Mouse (Mus musculus): Measurements from ENCODE around the gene Hacd1.
A peak's percentile ranks its signal among the peaks of the same experiment; 100 is the strongest.

Hacd1 gene

DNA sequence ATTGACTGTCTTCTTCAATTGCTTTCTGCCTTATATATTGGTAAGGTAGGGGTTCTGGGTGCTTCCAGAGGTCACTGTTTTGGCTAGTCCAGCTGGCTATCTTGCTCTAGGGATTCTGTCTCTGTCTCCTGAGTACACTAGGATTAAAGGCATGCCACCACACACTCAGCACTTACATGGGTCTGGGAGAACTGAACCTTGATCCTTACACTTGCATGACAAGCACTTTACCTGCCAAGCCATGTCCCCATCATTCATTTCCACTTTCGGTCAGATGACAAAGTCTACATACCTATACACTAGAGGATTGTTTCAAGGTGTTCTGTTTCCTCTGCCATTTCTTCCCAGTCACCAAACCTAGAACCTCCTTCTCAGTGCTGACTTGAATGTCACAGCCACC, 50.8 kb downstream of the Hacd1 start:
- DNase-seq (ENCODE audit: low spot score), result no peak

DNA sequence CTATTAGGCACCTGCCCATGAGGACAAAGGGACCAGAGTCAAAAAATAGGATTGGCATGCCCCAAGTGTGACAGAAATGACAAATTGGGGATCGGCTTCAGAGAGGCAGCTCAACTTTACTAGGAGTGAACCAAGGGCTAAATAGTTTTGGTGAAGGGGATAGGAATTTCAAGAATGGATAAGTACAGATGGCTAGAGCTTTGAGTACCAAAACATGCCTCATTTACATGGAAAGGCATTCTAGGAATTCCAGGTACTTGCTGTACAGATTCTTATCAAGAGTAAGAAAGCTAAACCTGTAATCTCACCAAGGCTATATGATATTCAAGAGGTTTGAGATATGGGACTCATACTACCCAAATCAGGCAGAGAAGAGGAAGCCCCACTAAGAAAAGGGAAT, 95.8 kb downstream of the Hacd1 start:
- DNase-seq (ENCODE audit: low spot score), result no peak

DNA sequence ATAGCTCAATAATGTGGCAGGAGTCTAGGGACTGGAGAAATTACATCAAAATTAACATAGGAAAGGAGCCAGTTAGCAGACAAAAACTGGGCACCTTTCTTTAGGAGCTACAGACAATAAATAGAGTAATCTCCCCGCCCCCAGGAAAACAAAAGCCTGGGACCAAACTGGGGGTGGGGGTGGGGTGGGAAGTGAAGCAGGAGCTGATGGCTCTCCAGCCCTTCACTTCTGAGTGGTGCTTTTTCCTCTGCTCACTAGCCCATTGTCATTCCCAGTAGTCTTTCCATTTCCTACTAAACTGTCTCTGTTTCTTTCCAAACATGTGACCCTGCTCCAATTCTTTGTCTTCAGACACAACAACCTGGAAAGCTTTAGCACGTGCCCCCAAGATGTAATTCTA, 99.5 kb downstream of the Hacd1 start:
- DNase-seq (ENCODE audit: low spot score), result no peak

DNA sequence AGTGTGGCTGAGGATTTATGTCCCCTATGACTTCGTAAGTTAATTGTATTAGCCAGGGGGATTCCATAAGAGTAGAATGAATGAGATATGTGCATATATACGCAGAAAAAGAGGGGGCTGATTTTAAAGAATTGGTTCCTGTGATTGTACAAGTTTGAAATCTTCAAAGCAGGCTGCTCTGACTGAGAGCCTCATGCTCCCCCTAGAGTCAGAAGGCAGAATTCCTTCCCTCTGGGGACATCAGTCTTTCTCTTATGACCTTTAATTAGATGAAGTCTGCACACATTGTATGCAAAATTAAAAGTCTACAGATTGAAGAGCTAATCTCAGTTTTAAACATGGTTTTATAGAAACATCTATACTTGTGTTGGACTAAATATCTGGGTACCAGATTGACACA, 117.8 kb downstream of the Hacd1 start:
- DNase-seq (ENCODE audit: low spot score), result peak; percentile 17

DNA sequence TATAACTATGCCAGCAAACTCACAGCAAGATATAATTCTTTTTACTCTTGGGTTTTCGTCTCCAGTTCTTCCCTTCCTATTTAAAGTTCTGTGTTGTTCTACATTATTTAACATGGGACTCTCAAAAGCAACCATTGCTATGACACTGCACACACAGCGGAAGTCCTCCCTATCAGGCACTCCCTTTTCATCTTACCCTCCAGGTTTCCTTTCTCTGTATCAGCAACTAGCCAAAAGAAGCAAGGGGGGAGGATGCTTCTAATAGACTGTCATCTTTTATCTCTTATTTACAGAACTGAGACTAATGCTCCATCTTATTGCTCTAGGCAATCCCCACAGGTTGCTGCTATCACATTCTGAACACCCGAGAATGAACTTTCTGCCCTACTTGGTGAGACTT, 120.6 kb downstream of the Hacd1 start:
- DNase-seq (ENCODE audit: low spot score), result no peak

DNA sequence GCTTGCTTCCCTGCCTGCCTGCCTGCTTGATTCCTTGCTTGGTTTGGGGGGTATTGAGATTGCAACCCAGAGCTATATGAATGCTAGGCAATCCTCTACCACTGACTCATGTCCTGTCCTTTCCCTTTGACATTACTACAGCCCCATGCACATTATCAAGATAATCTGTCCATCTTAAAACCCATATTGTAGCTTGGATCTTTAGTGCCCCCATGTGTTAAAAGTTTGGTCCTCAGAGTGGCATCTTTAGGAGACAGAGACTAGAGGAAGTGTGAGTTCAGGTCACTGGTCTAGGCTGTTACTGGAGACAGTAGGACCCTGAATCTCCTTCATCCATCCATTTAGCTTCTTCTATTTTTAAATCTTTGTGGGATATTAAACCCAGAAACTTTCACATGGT, 123.7 kb downstream of the Hacd1 start:
- no peak for DNase-seq (ENCODE audit: low spot score)

DNA sequence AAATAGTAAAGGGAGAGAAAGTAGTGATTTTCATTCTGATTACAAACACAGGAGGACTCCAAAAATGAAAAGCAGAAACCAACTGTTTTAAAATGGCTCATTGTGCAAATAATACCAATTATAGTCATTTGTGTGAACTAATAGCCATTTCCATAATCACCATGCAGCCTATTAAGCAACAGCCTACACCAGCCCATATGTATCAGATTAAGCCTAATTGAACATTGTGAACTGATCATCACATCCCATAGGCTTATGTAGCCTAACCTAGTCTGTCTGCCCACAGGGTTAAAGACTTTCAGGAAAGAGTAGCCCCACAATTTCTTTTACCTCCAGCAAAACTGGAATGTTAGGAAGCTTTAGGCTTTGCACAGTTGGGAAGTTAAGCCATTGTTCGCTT, 125.2 kb downstream of the Hacd1 start:
- DNase-seq (ENCODE audit: low spot score), result no peak

DNA sequence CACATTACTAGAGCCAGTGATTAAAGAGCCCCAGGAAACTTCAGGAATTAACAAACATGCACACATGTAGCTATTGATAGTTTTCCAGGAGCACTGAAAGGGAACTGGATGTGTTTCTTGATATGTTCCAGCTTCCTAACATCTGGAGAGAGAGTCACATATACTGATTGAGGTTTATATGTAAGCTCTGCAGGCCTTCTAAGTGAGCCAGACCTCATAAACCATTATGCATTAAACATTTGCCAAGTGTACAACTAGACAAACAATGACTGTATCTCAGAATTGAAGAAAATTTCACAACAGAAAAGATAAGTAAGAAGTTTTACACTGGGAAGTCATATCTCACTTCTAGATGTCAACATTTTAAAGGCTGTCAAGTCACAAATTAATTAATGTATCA, 167.4 kb downstream of the Hacd1 start:
- DNase-seq (ENCODE audit: low spot score), result no peak

DNA sequence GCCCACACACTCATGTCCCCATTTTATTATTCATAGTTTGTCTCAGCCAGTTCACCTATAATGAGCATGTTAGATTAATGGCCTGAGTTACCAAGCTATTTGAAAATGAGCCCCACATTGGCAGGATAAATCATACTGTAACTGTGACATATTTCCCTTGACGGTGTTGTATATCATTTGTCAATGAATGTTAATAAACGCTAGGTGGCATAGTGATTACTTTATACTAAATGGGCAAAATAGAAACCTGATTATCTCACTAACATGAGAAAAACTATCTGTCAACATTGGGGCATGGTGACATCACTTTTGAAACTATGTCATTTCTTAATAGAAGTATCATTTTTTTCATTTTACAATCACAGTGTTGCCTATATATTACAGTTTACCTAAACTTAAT, 198.5 kb downstream of the Hacd1 start:
- DNase-seq (ENCODE audit: low spot score), result no peak

DNA sequence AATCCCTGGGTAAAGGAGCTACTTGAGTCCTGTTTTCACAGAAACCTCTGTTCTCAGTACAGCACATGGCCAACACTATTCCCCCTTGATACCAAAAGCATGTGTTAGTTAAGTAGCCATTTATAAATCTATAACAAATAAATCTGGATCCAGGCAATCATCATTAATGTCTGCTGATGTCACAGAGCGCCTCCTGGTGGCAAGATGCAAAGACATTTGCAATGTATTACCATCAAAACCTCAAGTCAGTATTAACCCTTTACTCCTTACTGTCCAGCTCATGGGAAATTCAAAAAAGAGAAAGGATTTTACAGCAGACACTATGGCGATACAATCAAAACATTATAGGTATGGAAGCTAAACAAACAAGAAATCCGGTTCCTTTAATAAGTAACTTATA, 200.4 kb downstream of the Hacd1 start:
- no peak for DNase-seq (ENCODE audit: low spot score)

DNA sequence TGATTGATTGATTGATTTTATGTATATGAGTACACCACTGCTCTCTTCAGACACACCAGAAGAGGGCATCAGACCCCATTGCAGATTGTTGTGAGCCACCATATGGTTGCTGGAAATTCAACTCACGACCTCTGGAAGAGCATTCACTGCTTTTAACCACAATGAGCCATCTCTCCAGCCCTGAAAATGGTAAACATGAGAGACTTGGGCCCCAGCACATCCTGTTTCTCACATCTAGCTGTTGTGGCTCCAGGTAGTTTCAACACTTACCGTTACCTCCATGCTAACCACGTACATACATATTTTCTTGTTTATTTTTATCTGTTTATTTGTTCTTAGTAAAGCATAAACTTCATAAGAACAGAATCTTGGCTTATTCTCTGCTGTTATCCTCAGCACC, 219.6 kb downstream of the Hacd1 start:
- DNase-seq (ENCODE audit: low spot score), result no peak

DNA sequence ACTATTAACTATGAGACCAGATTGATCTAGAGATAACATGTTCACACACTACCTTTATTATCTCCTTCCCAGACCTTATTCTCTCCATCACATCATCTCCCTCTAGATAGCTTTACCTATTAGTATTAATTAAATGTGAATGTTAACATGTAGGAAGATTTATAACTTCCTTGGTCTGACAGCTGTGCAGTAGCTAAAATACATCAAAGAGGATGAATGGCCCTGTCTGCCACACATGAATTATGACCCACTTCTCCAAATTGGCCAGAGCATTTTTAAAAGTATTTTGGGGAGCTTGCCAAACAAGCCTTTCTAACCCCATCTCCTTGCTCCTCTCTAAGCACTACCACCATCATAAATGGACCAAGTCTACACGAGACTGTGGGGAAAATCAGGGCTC, 220.9 kb downstream of the Hacd1 start:
- no peak for DNase-seq (ENCODE audit: low spot score)

DNA sequence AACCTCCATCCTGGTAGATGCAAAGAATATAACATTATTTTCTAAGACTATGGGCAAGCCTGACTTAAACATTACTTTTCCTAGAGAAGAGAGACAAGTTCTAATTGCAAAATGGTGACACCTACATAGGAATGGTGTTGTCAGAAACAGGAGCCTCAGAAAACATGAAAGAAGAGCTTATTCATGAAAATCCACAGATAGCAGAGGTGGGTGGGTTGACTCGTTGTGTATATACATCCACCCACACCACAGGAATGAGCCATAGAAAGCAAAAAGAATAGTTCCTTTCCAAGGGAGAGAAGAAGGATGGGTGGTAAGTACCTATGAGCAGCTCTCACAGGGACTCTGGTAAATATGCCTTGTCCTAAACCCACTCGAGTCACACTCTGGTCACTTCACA, 239.3 kb downstream of the Hacd1 start:
- DNase-seq (ENCODE audit: low spot score), result no peak

DNA sequence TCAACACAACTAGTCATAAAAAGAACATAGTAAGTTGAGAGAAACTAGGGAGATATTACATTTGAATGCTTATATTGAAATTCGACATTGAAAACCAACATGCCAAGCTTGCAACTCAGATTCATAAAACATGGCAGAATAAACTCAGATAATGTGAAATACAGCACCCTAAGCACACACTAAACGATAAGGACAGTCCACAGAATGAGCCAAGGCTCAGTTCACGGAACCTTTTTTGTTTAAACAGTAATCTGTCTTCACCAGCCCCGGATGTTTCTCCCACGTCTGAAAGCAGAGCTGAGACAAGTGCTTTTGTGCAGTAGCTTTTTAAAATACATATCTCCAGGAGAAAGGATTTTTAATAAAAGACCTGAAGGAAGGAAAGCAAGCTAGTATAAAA, 247.3 kb downstream of the Hacd1 start:
- no peak for DNase-seq (ENCODE audit: low spot score)

DNA sequence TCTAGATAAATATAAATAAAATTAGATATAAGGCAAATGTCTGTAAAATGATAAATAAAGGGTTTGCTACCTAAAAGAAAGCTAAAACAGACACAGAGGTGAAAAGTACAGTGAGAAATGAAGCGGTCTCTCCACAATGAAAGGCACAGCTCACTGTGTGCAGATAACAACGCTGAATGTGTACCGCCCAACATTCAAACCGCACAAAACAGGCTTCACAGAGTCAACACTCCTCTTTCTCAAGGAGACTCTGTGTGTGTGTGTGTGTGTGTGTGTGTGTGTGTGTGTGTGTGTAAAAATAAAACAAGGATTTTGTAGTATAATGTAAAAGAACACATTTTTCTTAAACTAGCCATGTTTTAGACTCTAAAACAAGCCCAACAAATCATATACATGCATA, 247.9 kb downstream of the Hacd1 start:
- no peak for DNase-seq (ENCODE audit: low spot score)

DNA sequence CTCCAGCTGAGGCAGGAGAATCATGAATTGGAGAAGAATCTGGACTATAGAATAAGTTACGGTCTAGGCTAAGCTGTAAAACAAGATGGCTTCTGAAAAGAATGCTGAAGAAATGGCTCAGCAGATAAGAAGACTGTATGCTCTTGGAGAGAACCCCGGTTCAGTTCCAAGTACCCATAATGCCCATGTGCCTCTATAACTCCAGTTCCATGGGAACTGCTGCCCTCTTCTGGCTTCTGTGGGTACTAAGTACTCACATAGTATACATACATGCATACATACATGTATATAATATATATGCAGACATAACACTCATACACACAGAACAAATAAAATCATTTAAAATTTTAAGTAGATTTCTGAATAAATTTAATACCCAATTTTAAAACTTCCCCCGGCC, 249.8 kb downstream of the Hacd1 start:
- no peak for DNase-seq (ENCODE audit: low spot score)

DNA sequence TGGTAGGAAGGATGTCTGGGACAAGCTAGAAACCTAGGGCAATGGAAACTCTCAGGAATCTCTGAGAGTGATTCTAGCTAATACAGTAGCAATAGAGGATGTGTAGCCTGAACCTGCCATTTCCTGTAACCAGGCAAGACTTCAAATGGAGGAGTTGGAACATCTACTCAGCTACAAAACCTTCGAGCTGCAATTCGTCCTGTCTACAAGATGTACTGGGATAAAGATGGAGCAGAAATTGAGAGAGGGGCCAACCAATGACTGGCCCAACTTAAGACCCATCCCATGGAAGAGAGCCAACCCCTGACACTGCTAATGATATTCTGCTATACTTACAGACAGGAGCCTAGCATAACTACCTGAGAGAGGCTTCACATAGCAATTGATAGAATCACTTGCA, 255.3 kb downstream of the Hacd1 start:
- DNase-seq (ENCODE audit: low spot score), result no peak
